Mouse (Mus musculus) stomach, postnatal 0 days (tissue): ENCODE results near the gene Usp44. TPM values are rescaled to one million over a fixed set of nuclear protein-coding genes. Genes with fewer than 3 reads are reported as not detected.
"Not testable (repeated sequence)": the region's sequence is repeated elsewhere in the genome, so short reads cannot be mapped to it uniquely, and the experiment has no call there.

ENCODE experiments used
- ATAC-seq: fragments of 200-750 bp; cut with Nextera tagmentation; 2 replicates; pipeline ENCODE4 v1.8.0; 2017; ENCODE audit not compliant: low FRiP score, low TSS enrichment
- DNase-seq: peaks from one replicate; pipeline ENCODE4 v3.0.0-alpha.2; 2016; ENCODE audit warnings: low spot score
- H3K27ac ChIP-seq: fragments of 300-500 bp; sonication (generic); replicated peaks from 2 replicates; pipeline ENCODE4 v1.5.1; 2014; ENCODE audit warnings: mild to moderate bottlenecking, control low read depth
- H3K27me3 ChIP-seq: fragments of 300-500 bp; sonication (generic); 2 replicates; pipeline ENCODE4 v1.6.1; 2014; ENCODE audit warnings: low read length; ENCODE audit not compliant: control insufficient read depth, insufficient read depth
- H3K36me3 ChIP-seq: fragments of 300-500 bp; sonication (generic); 2 replicates; pipeline ENCODE4 v1.6.1; 2014; ENCODE audit warnings: low read length, mixed read lengths; ENCODE audit not compliant: control insufficient read depth, insufficient read depth
- H3K4me1 ChIP-seq: fragments of 300-500 bp; sonication (generic); replicated peaks from 2 replicates; pipeline ENCODE4 v1.6.1; 2014; ENCODE audit warnings: antibody characterized with exemption; ENCODE audit not compliant: control insufficient read depth, insufficient read depth
- H3K4me2 ChIP-seq: fragments of 300-500 bp; sonication (generic); replicated peaks from 2 replicates; pipeline ENCODE4 v1.6.1; 2014; ENCODE audit warnings: low read depth, mild to moderate bottlenecking, control low read depth, moderate library complexity
- H3K4me3 ChIP-seq: fragments of 300-500 bp; sonication (generic); 2 replicates; pipeline ENCODE4 v1.5.1; 2014; ENCODE audit warnings: low read depth, low read length, control low read depth
- H3K9ac ChIP-seq: fragments of 300-500 bp; sonication (generic); 2 replicates; pipeline ENCODE4 v1.6.1; 2014; ENCODE audit warnings: mild to moderate bottlenecking, low read length, control low read depth, mixed read lengths
- H3K9me3 ChIP-seq: fragments of 300-500 bp; sonication (generic); 2 replicates; pipeline ENCODE4 v1.6.1; 2016; ENCODE audit warnings: low read length; ENCODE audit not compliant: control insufficient read depth
- CTCF ChIP-seq: IDR thresholded peaks from 2 replicates; pipeline ENCODE4 v1.5.1; 2016; ENCODE audit warnings: antibody characterized with exemption, low read depth, mild to moderate bottlenecking, moderate library complexity
- EP300 ChIP-seq: optimal IDR thresholded peaks from 2 replicates; pipeline ENCODE3; 2016; ENCODE audit warnings: antibody characterized with exemption
- WGBS: fragments of 180-500 bp; shearing (Covaris S2); extraction: QIAGEN DNeasy Blood & Tissue Kit; methylation state at CpG from one replicate; pipeline ENCODE4 v1.1.7; 2014; 5-methylcytosine and 5-hydroxymethylcytosine counted together
- polyA plus RNA-seq: library from polyadenylated mRNA; unstranded; fragments of >200 nt; fragmentation: Nextera tagmentation; extraction: Ambion mirVana; gene quantifications from 2 replicates; pipeline ENCODE4 v1.2.1, GENCODE M21; 2015

Gene Usp44
- polyA plus RNA-seq, 1 experiment from 2014 or later = not detected

DNA sequence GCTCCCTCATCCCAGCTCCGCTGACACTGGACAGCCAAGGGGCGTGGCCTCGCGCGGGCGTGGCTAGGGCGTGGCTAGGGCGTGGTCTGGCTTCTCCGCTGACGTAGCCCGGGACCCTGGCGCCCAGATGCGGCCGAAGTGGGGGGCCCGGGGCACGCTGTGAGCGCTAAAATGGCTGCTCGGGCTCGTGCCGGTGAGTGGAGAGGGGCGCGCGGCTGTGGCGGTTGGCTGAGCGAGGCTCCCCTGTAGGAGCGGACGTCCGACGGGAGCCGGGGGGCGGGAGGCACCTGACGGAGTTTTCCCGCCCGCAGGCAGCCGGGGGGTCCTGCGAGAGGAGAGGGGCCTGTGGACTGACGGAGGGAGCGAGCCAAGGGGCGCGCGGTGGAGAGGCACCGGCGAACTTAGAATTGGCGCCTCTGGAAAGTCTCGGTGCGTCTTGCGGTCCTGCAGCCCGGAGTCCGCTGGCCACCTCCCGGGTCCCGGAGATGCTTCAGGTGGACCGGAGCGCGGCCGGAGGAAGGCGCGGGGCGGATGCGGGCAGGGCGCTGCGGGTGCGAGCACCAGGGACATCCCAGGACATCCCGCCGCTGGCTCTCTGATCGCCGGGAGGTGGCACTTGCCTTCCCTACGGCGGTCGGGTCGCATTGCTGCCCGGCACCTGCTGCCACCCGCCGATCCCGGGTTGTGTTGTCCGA lies 2.5 kb downstream of the Usp44 start:
- Histone ChIP-seq H3K36me3 (no peaks in the 10 kb centered on the region), H3K27ac (no peak overlapping the region), H3K4me3 (peak overlapping the region; percentile 60), H3K4me1 (peaks cover 4% of the 10 kb centered on the region; the same call in 1 of the 2 replicates), H3K4me2 (peak overlapping the region; percentile 93), H3K27me3 (peaks cover 16% of the 10 kb centered on the region; the same call in 1 of the 2 replicates), H3K9ac (no peak overlapping the region), H3K9me3 (no peaks in the 10 kb centered on the region)
- WGBS = 1% methylated on average over 69 of the region's 75 CpGs
- DNase-seq (peak; percentile 69), ATAC-seq (peak; percentile 67; the same call in 1 of the 2 replicates)
- no peak for TF ChIP-seq EP300
- TF ChIP-seq CTCF = no peak

- no peak overlapping the region for H3K27ac ChIP-seq
- TF ChIP-seq EP300 = no peak
- no peak for TF ChIP-seq CTCF
- H3K4me1 ChIP-seq = peaks cover 4% of the 10 kb centered on the region; the same call in 1 of the 2 replicates
- H3K9ac ChIP-seq = no peak overlapping the region
- DNase-seq = no peak
- 6% methylated on average over 13 of the region's 13 CpGs for WGBS
- H3K9me3 ChIP-seq = no peaks in the 10 kb centered on the region
- peak overlapping the region; percentile 60 for H3K4me3 ChIP-seq
- peak overlapping the region; percentile 93 for H3K4me2 ChIP-seq
- no peak for ATAC-seq
- peaks cover 16% of the 10 kb centered on the region; the same call in 1 of the 2 replicates for H3K27me3 ChIP-seq
- H3K36me3 ChIP-seq = no peaks in the 10 kb centered on the region
Observed at GRCm38 (mm10) chr10:93834394-93834745, 3.0 kb downstream of the Usp44 start.

GRCm38 (mm10) chr10:93835115-93835514 lies 3.8 kb downstream of the Usp44 start:
- DNase-seq, H3K4me1 ChIP-seq, H3K27ac ChIP-seq, H3K36me3 ChIP-seq, ATAC-seq, H3K4me3 ChIP-seq, H3K9me3 ChIP-seq, H3K9ac ChIP-seq, H3K4me2 ChIP-seq: not testable (repeated sequence)
- peaks cover 16% of the 10 kb centered on the region; the same call in 1 of the 2 replicates for H3K27me3 ChIP-seq
- WGBS = 90% methylated on average over 7 of the region's 7 CpGs

- no peak overlapping the region for H3K27ac ChIP-seq
Observed at GRCm38 (mm10) chr10:93846706-93847105, 15.4 kb downstream of the Usp44 start.

DNA sequence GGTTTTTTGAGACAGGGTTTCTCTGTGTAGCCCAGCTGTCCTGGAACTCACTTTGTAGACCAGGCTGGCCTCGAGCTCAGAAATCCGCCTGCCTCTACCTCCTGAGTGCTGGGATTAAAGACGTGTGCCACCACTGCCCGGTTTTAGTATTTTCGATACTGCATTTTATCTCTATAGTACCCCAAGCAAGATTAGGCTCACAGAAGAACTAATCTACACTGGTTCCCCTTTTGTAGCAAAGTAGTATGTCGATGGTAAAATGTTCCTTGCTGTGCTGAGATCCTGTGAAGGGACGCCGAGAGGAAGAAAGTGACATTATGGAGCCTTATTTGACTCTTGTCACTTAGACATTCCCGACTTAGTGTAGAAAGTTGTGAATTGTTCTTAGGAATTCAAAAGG lies 23.8 kb downstream of the Usp44 start:
- H3K4me2 ChIP-seq = no peak overlapping the region
- TF ChIP-seq EP300 (no peak), CTCF (no peak)
- peaks cover 5% of the 10 kb centered on the region for H3K36me3 ChIP-seq
- H3K4me3 ChIP-seq = no peak overlapping the region
- H3K9ac ChIP-seq = no peak overlapping the region
- H3K27me3 ChIP-seq = no peaks in the 10 kb centered on the region
- H3K4me1 ChIP-seq = no peaks in the 10 kb centered on the region
- no peaks in the 10 kb centered on the region for H3K9me3 ChIP-seq
- no peak overlapping the region for H3K27ac ChIP-seq
- DNase-seq (no peak), ATAC-seq (no peak)
- WGBS = 89% methylated on average over 9 of the region's 9 CpGs

More at GRCm38 (mm10) chr10:93846706-93847105, 15.4 kb downstream of the Usp44 start:
- H3K9ac ChIP-seq = no peak overlapping the region
- ATAC-seq (no peak), DNase-seq (no peak)
- TF ChIP-seq CTCF (no peak), EP300 (no peak)
- H3K9me3 ChIP-seq = peaks cover 3% of the 10 kb centered on the region; the same call in 1 of the 2 replicates
- no peaks in the 10 kb centered on the region for H3K36me3 ChIP-seq
- H3K4me3 ChIP-seq = no peak overlapping the region
- no peaks in the 10 kb centered on the region for H3K27me3 ChIP-seq
- WGBS = 94% methylated on average over 13 of the region's 13 CpGs
- H3K4me1 ChIP-seq = no peaks in the 10 kb centered on the region
- H3K4me2 ChIP-seq = no peak overlapping the region

DNA sequence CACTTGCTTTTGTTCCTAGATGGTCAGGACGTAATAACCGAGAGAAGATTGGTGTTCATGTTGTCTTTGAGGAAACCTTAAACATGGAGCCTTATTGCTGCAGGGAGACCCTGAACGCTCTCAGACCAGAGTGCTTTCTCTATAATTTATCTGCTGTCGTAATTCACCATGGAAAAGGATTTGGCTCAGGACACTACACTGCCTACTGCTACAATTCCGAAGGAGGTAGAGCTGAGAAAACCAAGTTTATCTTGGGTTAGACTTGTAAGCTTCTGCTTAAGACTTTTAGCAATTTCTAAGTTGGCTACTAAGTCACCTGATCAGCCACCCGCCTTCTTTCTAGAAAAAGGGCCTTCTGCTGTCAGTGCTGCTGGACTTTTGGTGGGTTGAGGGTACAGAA lies 24.7 kb downstream of the Usp44 start:
- Histone ChIP-seq H3K9me3 (no peaks in the 10 kb centered on the region), H3K36me3 (peaks cover 8% of the 10 kb centered on the region), H3K4me1 (no peaks in the 10 kb centered on the region), H3K27ac (no peak overlapping the region), H3K27me3 (no peaks in the 10 kb centered on the region), H3K9ac (no peak overlapping the region), H3K4me2 (no peak overlapping the region), H3K4me3 (no peak overlapping the region)
- DNase-seq (no peak), ATAC-seq (no peak)
- 82% methylated on average over 6 of the region's 6 CpGs for WGBS
- no peak for TF ChIP-seq EP300
- TF ChIP-seq CTCF = no peak
